Mouse (Mus musculus) midbrain, embryonic 14.5 days (tissue): ENCODE data around the gene Morn3. TPM values are rescaled to one million over a fixed set of nuclear protein-coding genes. Genes with fewer than 3 reads are reported as not detected.
A peak's percentile ranks its signal among the peaks of the same experiment; 100 is the strongest.

ENCODE experiments used
- ATAC-seq: fragments of 200-750 bp; cut with Nextera tagmentation; 2 replicates; pipeline ENCODE4 v1.8.0; 2017; ENCODE audit warnings: moderate number of reproducible peaks, moderate library complexity; ENCODE audit not compliant: low FRiP score, low TSS enrichment
- DNase-seq: peaks from one replicate; pipeline ENCODE4 v3.0.0-alpha.2; 2015
- H3K27ac ChIP-seq: fragments of 300-500 bp; sonication (generic); replicated peaks from 2 replicates; pipeline ENCODE4 v1.5.1; 2014; ENCODE audit warnings: mild to moderate bottlenecking, low read depth, low read length, moderate library complexity
- H3K27me3 ChIP-seq: fragments of 300-500 bp; sonication (generic); 2 replicates; pipeline ENCODE4 v1.6.1; 2014; ENCODE audit warnings: low read length, control low read depth, mixed read lengths; ENCODE audit not compliant: control insufficient read depth, insufficient read depth
- H3K36me3 ChIP-seq: fragments of 300-500 bp; sonication (generic); 2 replicates; pipeline ENCODE4 v1.6.1; 2014; ENCODE audit warnings: low read length, control low read depth; ENCODE audit not compliant: control insufficient read depth, insufficient read depth
- H3K4me1 ChIP-seq: fragments of 300-500 bp; sonication (generic); 2 replicates; pipeline ENCODE4 v1.6.1; 2014; ENCODE audit warnings: mild to moderate bottlenecking, antibody characterized with exemption, low read length, control low read depth; ENCODE audit not compliant: control insufficient read depth, insufficient read depth
- H3K4me2 ChIP-seq: fragments of 300-500 bp; sonication (generic); 2 replicates; pipeline ENCODE4 v1.6.1; 2014; ENCODE audit warnings: mild to moderate bottlenecking, low read length, moderate library complexity
- H3K4me3 ChIP-seq: fragments of 300-500 bp; sonication (generic); replicated peaks from 2 replicates; pipeline ENCODE4 v1.5.1; 2014; ENCODE audit warnings: low read depth, low read length
- H3K9ac ChIP-seq: fragments of 300-500 bp; sonication (generic); replicated peaks from 2 replicates; pipeline ENCODE4 v1.6.1; 2014; ENCODE audit warnings: mild to moderate bottlenecking, low read length, moderate library complexity
- H3K9me3 ChIP-seq: fragments of 300-500 bp; sonication (generic); 2 replicates; pipeline ENCODE4 v1.6.1; 2016; ENCODE audit warnings: low read length, control low read depth, mixed read lengths; ENCODE audit not compliant: control insufficient read depth
- WGBS: fragments of 180-500 bp; shearing (Covaris S2); extraction: QIAGEN DNeasy Blood & Tissue Kit; methylation state at CpG from one replicate; pipeline ENCODE4 v1.1.7; 2014; 5-methylcytosine and 5-hydroxymethylcytosine counted together
- polyA plus RNA-seq: library from polyadenylated mRNA; unstranded; fragments of >200 nt; fragmentation: Nextera tagmentation; extraction: Ambion mirVana; gene quantifications from 2 replicates; pipeline ENCODE4 v1.2.1, GENCODE M21; 2014

Morn3 gene
- polyA plus RNA-seq, 1 experiment from 2014 or later = not detected

DNA sequence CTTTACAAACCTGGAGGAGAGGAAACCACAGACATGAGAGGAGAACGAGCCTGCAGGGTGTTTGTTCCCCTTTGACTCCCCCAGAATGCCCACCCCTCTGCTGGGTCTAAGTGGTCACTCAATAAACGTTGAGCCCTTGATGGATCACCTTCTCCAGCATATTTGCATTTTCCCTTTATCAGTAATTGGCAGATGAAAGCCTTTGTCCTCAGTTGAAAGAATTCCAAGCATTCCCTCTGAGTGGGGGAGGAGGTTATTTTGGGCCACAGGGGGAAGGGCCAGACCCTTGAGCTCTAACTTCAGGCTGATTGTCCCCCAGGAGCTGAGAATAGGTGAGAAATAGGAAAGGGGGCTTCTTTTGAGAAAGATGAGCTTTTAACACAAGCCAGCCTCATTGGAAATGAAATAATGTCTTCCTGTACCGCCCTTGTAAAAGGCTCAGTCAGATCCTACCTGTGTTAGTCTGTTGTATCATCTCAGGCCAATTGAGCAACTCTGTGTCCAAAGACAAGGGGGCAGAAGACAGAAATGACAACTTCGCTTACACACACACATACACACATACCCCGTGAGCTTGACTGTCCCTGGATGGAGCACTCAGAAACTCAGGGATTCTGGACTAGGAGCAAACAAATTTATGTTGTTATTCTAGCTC, 55.3 kb downstream of the Morn3 start:
- no peak for DNase-seq
- WGBS = 24% methylated on average over 5 of the region's 5 CpGs
- no peak overlapping the region for H3K4me3 ChIP-seq

DNA sequence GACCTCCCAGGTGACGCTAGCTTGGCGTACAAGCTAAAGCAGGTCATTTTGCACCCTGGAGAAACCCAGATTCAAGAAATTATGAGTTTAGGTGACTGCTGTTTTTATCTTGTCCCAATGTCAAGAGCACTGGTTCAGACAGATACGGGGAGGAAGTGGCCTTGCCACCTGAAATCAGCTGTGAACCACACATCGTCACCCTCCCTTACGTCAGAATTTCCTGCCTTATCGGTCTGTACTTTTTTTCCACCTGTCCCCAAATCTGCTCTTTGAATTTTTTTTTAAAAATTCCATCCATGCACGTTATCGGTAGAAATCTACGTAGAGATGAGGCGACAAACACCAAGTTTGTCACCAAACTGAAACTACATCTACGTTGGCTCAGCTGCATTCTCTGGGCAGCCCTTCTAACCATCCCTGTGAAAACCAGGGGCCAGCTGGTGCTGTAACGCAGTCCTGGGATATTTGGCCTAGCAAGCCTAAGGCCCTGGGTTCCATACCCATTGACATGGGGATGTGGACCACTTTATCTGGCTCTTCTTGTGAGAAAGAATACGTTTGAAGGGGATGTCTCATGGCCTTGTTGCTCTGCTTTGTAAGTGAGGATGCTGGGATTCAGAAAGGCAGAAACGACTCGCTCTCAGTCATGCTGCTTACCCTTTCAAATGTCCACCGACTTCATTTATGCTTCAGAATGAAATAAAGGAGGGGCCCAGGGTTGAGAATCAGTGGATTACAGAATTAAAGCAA, 56.2 kb downstream of the Morn3 start:
- 8% methylated on average over 16 of the region's 16 CpGs for WGBS
- Histone ChIP-seq H3K9ac (peak overlapping the region; percentile 32; the same call in 1 of the 2 replicates), H3K27me3 (no peaks in the 10 kb centered on the region), H3K4me3 (peak overlapping the region; percentile 67), H3K4me2 (peak overlapping the region; percentile 99), H3K9me3 (no peaks in the 10 kb centered on the region), H3K4me1 (peaks cover 35% of the 10 kb centered on the region), H3K27ac (no peak overlapping the region), H3K36me3 (no peaks in the 10 kb centered on the region)
- DNase-seq (no peak), ATAC-seq (no peak)

More for the DNA sequence above, 55.3 kb downstream of the Morn3 start:
- no peak for ATAC-seq
- H3K27me3 ChIP-seq = no peaks in the 10 kb centered on the region
- 0 out of 2 replicates have a peak overlapping the region, but pooled peaks have one; percentile 32 for H3K9ac ChIP-seq
- H3K36me3 ChIP-seq = no peaks in the 10 kb centered on the region
- peak overlapping the region; percentile 99 for H3K4me2 ChIP-seq
- H3K9me3 ChIP-seq = no peaks in the 10 kb centered on the region
- H3K4me1 ChIP-seq = peaks cover 32% of the 10 kb centered on the region
- no peak overlapping the region for H3K27ac ChIP-seq

DNA sequence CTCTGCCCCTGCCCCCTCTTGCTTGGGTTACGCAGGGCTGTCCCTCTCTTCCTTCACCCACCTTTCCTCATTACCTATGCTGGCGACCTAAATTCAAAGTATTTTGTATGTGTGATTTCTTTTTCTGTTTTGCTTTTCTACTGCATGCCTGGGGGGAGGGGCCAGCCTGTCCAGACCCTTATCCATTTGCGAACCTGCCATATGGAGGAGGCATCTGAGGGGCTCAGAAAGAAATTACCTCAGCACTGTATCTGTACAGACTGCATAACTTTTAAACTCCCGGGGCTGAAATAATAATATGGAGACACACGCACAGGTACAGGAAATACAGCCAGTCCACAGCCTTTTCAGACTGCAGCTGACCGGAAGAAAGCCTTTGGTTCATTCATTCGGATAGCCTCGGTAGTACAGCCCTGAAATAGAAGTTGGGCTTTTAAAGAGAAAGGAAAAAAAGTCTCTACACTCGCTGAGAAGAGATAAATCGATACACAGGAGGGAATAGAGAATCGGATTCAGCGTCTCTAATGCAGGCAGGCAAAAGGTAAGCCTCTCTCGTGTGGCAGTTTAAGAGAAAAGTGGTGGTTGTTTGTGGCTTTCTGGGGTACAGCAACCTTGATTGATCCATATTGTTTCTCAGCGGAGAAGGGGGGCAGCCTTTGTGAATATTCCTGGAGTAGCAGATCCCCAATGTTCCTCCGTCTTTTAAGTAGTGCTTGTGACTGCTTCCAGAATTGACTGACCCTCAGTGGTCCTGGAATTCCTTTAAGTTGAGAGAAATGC, 57.1 kb downstream of the Morn3 start, which contains the start of gene Kdm2b:
Gene Kdm2b (minus strand): TSS at position 273 of the 780 bp plus-strand sequence.
- Histone ChIP-seq H3K36me3 (no peaks in the 10 kb centered on the region), H3K4me3 (peak within 1 kb of the TSS; percentile 67), H3K9me3 (no peaks in the 10 kb centered on the region), H3K27me3 (no peaks in the 10 kb centered on the region), H3K27ac (peak within 1 kb of the TSS; percentile 80), H3K9ac (peak within 1 kb of the TSS; percentile 73), H3K4me2 (peak within 1 kb of the TSS; percentile 99), H3K4me1 (peaks cover 43% of the 10 kb centered on the region)
- WGBS = 1% methylated on average over 15 of the region's 15 CpGs
- ATAC-seq (0 out of 2 replicates have a peak, but pooled peaks have one; percentile 19), DNase-seq (peak; percentile 57)

DNA sequence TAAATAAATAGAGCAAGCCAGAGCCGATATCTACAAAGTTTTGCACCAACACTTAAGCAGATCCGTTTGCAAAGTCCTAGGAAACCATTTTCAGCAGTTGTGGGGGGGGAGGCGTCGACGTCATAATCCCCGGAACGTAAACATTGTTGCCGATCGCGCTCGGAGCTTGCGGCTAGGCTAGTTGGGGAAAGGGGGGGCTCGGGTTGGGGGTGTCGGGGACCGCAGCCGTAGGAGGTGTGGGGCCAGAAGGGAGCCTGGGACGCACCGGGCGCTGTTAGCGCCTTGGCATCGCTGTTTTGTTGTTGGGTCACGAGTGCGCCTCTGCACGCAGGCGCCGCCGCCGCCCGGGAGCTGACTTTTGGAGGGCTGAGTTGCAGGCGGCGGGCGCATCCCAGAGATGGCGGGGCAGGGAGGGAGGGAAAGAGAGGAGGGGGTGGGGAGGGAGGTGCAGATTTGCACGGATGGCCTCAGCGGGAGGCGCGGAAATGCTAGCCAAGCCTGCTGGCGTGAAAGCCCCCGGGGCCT, 57.8 kb downstream of the Morn3 start:
- H3K4me3 ChIP-seq = peak overlapping the region; percentile 67
- no peaks in the 10 kb centered on the region for H3K9me3 ChIP-seq
- peaks cover 46% of the 10 kb centered on the region for H3K4me1 ChIP-seq
- ATAC-seq = peak; percentile 56
- H3K9ac ChIP-seq = peak overlapping the region; percentile 73
- peak overlapping the region; percentile 99 for H3K4me2 ChIP-seq
- H3K36me3 ChIP-seq = no peaks in the 10 kb centered on the region
- DNase-seq = peak; percentile 86
- WGBS = 0% methylated on average over 39 of the region's 39 CpGs
- H3K27me3 ChIP-seq = no peaks in the 10 kb centered on the region
- peak overlapping the region; percentile 80 for H3K27ac ChIP-seq

DNA sequence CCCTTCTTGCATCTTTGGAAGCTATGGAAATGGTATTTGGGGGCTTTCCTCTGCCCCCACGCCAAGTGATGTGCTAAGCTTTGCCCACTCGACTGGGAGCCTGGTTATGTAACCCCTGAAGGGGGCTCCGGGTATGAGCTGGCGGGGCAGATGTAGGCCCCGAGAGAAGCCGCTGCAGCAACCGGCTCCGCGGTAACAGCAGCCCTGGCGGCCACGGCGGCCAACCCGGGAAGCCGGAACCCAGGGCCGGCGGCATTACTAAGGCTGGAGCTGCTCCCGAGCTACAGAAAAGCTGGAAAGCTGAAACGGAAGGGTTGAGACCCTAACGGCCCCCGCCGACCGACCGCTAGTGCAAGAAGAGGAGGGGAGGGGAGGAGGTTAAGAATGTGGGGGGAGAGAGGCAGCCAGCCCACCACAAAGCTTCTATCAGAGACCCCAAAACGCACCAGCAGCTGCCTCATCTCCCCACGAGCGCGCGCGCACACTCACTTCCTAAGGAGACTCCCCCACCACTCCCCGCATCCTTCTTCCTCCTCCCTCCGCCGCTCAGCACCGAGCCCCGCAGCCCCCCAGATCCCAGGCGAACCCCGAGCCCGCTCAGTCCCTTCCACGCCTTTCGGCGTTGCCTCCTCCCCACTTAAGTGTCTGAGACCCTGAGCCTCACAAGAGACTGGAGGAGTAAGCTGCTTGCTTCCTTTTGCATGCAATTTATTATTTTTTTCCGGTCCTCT, 58.6 kb downstream of the Morn3 start:
- no peaks in the 10 kb centered on the region for H3K9me3 ChIP-seq
- peak; percentile 32; the same call in 1 of the 2 replicates for ATAC-seq
- peak overlapping the region; percentile 99 for H3K4me2 ChIP-seq
- peak overlapping the region; percentile 73 for H3K9ac ChIP-seq
- H3K4me3 ChIP-seq = peak overlapping the region; percentile 67
- DNase-seq = peak; percentile 76
- peak overlapping the region; percentile 72 for H3K27ac ChIP-seq
- under 1% methylated on average over 37 of the region's 41 CpGs for WGBS
- H3K27me3 ChIP-seq = no peaks in the 10 kb centered on the region
- H3K36me3 ChIP-seq = no peaks in the 10 kb centered on the region
- H3K4me1 ChIP-seq = peaks cover 46% of the 10 kb centered on the region

DNA sequence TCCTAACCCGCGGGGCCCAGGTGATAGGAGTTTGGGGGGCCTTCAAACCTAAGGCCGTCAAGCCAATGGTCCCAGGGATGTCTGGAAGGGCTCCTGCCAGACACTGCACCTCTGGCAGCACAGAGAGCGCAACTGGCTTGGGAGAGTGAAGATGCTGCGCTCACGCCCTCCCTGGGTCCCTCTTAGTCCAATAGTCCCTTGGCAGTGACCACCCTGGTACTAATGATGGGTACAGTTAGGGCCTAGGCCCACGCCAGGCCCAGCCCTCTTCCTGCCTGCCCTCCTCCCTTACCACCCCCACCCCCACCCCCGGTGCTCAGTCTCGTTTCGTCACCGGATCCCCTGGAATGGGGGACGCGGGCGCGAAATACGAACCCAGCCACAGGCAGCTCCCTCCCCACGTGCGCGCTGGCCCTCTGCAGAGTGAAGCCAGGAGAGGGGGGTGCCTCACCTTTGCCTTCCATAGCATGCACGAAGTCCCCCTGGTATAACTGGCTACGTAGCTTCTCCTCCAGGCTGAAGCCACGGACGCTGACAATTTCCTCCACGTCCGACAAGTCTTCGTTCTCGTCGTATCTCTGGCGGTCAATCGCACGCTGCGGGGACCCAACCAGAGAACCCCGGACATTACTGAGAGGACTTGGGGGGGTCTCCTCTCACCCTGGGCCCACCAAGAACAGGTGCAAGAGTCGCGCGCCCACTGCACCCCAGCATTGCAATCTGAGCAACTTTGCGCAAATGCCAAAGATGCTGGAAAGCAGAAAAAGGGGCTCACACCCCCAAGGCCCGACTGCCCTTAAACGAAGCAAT, 59.4 kb downstream of the Morn3 start:
- peak; percentile 43; the same call in 1 of the 2 replicates for ATAC-seq
- 2% methylated on average over 39 of the region's 39 CpGs for WGBS
- H3K4me2 ChIP-seq = peak overlapping the region; percentile 99
- H3K4me1 ChIP-seq = peaks cover 46% of the 10 kb centered on the region
- DNase-seq = peak; percentile 65
- H3K9me3 ChIP-seq = no peaks in the 10 kb centered on the region
- H3K4me3 ChIP-seq = peak overlapping the region; percentile 67
- H3K27me3 ChIP-seq = no peaks in the 10 kb centered on the region
- no peaks in the 10 kb centered on the region for H3K36me3 ChIP-seq
- peak overlapping the region; percentile 73 for H3K9ac ChIP-seq
- peak overlapping the region; percentile 72 for H3K27ac ChIP-seq

DNA sequence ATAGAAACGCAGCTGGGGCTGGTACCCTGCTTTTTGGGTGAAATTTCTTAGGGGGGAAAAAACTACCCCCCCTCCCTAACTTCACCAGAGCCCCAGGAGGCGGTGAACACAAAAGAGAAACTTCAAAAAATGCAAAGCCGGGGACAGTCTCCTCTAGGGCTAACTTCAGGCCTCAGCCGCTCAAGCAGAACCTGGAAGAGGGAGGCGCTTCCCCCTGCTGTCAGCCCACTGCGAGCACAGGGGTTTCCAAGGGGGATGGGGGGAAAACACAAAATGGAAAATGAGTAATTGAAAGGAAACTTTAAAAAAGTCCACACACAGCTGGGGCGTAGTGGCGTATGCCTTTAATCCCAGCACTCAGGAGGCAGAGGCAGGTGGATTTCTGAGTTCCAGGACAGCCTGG, 60.7 kb downstream of the Morn3 start:
- peak overlapping the region; percentile 99; the same call in 1 of the 2 replicates for H3K4me2 ChIP-seq
- H3K9ac ChIP-seq = no peak overlapping the region
- ATAC-seq = no peak
- peak; percentile 25 for DNase-seq
- no peak overlapping the region for H3K27ac ChIP-seq
- H3K4me1 ChIP-seq = peaks cover 40% of the 10 kb centered on the region
- H3K27me3 ChIP-seq = no peaks in the 10 kb centered on the region
- no peak overlapping the region for H3K4me3 ChIP-seq
- 14% methylated on average over 8 of the region's 8 CpGs for whole genome bisulfite sequencing
- no peaks in the 10 kb centered on the region for H3K36me3 ChIP-seq
- H3K9me3 ChIP-seq = no peaks in the 10 kb centered on the region
